Mouse (Mus musculus) frontal cortex, postnatal 36 days (tissue): ENCODE data around the gene Fsd1.
A peak's percentile ranks its signal among the peaks of the same experiment; 100 is the strongest.

Experiments
- DNase-seq, 2 experiments: peaks; one replicate each; pipeline ENCODE4 v3.0.0; 2022; ENCODE audit warnings: low spot score in 2 of 2

The Fsd1 gene

GRCm38 (mm10) chr17:56027801-56028441, 41.6 kb downstream of the Fsd1 start:
- DNase-seq, result no peak

GRCm38 (mm10) chr17:56030238-56030870, 44.0 kb downstream of the Fsd1 start:
- no peak for DNase-seq

DNA sequence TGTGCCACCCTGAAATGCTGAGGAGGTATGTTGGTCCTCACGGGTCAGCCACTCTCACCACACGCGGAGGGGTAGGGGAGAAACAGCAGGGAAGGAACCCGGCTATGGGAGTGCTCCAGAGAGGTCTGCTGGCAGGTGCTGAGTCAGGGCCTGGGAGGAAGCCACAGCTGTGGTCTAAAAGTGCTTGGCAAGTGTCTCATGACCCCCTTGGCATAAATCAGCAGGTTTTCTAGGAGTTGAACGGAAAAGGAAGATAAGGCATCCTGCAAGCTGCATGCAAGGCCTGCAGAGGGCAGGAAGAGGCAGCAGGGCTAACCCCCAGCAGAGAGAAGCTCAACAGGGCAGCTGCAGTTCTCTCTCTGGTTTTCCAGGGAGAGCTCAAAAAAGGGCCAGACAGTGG, 44.6 kb downstream of the Fsd1 start:
- no peak for DNase-seq

- DNase-seq, result no peak
Observed at GRCm38 (mm10) chr17:56031431-56031830, 45.1 kb downstream of the Fsd1 start.

DNA sequence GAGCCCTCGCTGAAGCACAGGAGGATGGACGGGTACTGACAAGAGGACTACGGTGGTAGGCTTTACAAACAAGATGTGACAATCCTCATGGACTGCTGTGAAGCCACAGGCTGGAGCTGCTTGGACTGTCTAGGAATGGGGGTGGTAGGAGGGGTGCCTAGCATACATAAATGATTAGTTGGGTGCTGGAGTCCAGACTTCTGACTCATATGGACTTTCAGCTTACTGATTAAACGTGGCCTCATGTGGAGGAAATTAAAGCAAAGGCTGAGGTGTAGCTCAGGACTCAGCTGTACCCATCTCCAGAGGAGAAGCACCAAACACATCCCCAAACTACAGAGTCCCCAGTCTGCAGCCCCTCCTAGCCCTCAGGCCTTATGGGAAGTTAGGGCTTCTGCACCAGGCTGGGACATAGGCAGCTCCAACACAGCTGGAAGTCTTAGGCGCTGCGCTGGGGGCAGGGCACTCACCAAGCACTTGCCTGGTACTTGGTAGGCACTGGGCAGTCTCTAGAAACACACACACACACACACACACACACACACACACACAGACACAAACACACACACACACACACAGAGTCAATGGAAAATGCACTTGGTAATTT, 45.9 kb downstream of the Fsd1 start:
- DNase-seq, result no peak

DNA sequence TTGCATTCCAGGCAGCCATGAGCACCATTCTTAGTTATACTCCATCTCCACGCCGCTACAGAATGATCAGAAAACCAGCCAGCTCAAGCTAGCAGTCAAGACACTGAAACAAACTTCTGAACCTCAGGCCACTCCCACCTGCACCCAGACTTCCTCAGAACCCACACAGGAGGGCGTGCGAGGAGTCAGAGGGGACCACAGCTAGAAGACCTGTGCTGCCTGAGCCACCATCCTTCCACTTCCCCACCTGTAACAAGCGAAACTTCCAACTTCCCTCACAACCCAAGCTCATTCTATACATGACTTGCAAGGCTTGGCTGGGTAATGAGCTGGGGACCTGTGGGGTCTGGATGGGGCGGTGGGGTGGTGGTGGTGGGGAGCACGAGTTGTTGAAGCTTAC, 46.5 kb downstream of the Fsd1 start:
- no peak for DNase-seq

DNA sequence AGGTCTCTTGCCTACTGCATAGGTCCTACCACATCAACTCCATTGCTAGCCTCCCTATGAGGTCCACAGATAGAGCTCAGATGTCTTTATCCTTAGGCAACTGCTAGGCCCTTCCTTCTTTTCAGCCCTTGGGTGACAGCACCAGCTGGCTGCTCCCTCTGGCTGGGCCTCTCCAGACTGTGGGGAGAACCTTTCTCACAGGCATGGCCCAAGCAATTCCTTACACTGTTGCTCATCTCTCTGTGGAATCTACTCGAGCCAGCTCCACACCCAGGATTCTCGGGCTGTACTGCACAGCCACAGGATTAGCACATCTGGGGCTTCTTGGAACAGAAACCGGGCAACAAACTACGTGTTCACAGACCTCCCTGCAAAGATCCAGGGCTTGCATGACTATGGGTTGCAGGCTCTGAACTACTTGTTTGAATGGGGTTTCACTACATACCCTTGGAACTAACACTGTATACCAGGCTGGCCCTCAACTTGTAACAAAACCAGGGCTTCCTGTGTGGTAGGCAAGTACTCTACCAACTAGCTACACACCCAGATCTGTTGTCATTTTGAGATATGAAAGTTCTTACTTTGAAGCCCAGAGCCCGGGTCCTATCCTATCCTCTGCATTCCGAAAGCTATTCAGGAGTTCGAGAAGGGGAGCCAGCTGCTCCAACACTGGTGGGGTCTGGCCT, 47.9 kb downstream of the Fsd1 start:
- DNase-seq, result no peak

DNA sequence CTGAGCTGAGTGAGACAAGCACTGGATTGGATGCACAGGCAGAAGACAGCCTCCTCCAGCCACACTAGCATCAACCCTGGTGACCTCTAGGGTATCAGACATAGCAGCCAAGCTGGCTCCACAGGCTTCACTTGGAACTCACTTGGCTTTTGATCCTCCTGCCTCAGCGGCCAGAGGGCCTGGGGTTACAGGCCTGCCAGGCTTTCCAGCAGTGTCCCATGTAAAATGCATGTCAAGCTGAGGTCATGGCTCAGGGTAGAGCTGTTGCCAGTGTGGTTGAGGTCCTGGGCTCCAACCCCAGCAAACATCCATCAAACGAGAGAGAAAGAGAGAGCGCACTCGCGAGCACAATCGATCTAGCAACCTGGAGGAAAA, 48.4 kb downstream of the Fsd1 start:
- DNase-seq, result no peak

DNA sequence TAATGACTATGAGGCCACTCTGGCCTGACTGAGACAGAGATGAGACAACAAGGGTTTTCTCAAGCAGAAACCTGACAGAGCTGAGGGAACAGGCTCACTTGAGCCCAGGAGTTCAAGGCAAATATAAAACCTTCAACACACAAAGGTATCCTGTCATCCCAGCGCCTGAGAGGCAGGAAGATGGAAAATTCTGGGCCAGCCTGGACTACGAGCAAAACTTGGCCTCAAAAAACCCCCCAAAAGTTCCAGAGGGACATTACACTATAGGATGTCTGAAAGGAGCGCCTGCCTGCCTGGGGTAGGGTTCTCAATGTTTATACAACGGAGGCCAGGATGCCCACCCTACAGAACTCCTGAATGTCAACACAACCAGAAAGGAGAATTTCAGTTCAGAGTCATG, 48.9 kb downstream of the Fsd1 start:
- DNase-seq, result no peak

- peak; percentile 99 to 100 for DNase-seq
Observed at GRCm38 (mm10) chr17:56036176-56036900, 50.0 kb downstream of the Fsd1 start, which contains the start of gene Sh3gl1. Sh3gl1 (minus strand) TSS chr17:56036635.

DNA sequence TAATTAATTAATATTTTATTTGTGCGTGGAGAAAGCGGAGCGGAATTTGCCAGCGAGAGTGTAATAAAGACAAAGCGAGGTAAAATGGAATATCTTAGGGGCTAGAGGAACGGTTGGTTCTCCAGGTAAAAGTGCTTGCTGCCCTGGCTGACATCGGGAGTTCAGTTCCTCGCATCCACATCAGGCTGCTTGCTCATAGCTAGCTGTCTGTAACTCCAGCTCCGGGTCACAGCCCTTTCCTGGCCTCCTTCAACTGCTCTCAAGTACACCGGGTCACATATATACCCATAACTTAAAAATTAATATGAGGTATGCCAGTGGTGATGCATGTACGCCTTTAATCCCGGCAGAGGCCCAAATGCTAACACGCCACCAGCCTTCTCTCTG, 50.6 kb downstream of the Fsd1 start:
- DNase-seq, result no peak

DNA sequence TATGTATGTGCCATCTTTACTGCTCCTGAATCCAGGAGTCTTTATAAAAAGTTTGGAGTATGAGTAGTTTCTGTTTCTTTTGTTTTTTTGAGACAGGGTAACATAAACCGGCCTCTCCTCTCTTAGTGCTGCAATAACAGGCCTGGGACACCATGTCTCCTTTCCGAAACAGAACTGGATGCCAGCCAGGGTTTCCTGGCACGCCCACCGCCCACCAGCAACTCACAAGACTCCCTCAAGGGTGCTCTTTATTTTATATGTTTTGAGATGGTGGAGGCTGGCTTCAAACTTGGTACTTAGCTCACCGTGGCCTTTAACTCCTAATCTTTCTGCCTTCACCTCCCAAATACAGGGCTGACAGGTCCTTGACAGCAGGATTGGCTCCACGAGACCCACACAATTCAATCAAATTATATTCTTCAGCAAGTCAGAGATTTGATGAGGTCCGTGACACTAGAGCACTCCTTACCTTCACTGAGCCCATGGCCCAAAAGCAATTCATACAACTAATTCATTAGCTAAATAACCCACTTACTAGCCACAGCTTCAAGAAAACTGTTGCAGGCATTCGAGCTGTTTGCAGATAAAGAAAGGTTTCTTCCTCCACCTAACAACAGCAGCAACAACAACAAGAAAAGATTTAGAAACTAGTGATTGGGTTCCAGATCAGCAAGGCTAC, 52.4 kb downstream of the Fsd1 start:
- DNase-seq, result no peak

DNA sequence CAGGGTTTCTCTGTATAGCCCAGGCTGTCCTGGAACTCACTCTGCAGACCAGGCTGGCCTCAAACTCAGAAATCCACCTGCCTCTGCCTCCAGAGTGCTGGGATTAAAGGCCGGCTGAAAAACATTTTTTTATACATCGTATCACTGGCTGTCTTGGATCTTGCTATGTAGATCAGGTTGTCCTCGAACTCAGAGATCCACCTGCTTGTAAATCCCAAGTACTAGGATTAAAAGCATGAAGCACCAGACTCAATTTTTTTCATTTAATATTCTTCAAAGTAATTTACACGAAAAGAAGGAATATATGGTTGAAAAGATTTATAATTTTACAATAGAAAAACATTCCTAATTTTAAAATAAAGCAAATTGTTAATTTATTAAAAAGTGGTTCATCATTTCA, 53.0 kb downstream of the Fsd1 start:
- no peak for DNase-seq

DNA sequence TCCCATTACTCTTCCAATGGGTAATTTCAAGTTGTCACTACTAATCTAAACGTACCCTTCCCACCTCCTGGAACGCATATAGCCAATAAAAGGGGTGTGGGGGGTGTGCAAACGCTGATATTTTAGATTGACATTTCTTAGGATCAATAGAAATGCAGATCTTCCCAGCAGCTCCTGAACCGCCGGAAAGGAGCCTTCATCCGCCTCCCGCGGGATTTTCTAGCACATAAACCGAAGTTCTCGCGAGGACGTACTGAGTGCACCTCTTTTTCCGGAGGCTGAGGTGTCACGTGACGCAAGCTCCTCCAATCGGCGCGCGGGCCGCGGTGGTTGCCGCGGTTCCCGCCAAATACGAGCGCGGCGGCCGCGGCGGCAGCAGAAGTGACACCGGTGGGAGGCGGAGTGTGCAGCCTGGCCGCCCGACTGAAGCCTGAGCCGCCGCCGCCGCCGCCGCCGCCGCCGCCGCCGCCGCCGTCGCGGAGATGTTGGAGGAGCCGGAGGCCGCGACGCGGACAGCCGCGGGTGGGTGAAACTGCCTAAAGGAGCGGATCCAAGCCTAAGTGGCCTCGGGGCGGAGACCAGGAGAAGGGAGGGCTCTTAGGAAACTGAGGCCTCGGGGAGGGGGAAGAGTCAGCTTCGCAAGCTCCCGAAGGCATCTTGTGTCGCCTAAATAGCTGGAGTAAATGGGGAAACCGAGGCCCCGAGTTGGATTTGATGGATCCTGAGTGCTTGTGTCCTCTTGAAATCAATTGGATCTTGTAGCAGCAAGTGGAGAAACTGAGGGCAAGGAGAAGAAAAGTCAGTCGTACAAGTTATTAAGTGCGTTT, 53.9 kb downstream of the Fsd1 start, which contains the start of gene Chaf1a:
TSS of gene Chaf1a (plus strand) at position 410 of the 827 bp plus-strand sequence.
- DNase-seq, result peak; percentile 92 to 98

GRCm38 (mm10) chr17:56040857-56041163, 54.5 kb downstream of the Fsd1 start:
- no peak for DNase-seq
